Mouse (Mus musculus): Measurements from ENCODE around the gene Cpne6. TPM values are rescaled to one million over a fixed set of nuclear protein-coding genes. Genes with fewer than 3 reads are reported as not detected.

Gene Cpne6
- polyA plus RNA-seq, 1 experiment from 2014 or later: 1.7 TPM

- H3K9me3 ChIP-seq (ENCODE audit: control insufficient read depth, low read length): no peaks in the 10 kb centered on the region
- H3K4me1 ChIP-seq (ENCODE audit: control insufficient read depth, insufficient read depth, low read length): no peaks in the 10 kb centered on the region
- no peak overlapping the region for H3K9ac ChIP-seq (ENCODE audit: low read length)
- H3K36me3 ChIP-seq (ENCODE audit: control insufficient read depth, insufficient read depth, low read length): no peaks in the 10 kb centered on the region
- ATAC-seq (ENCODE audit: insufficient read depth, low FRiP score, low TSS enrichment) (no peak), DNase-seq (ENCODE audit: low spot score) (no peak)
- H3K27me3 ChIP-seq (ENCODE audit: control insufficient read depth, insufficient read depth, low read length): no peaks in the 10 kb centered on the region
- no peak overlapping the region for H3K4me2 ChIP-seq (ENCODE audit: low read depth)
- no peak overlapping the region for H3K27ac ChIP-seq (ENCODE audit: low read depth, low read length)
- no peak overlapping the region for H3K4me3 ChIP-seq (ENCODE audit: low read depth, low read length)
Measured at GRCm38 (mm10) chr14:55554635-55555034, 44.4 kb downstream of the Cpne6 start.

GRCm38 (mm10) chr14:55555788-55556187, 45.5 kb downstream of the Cpne6 start:
- Histone ChIP-seq H3K27ac (ENCODE audit: low read depth, low read length) (no peak overlapping the region), H3K27me3 (ENCODE audit: control insufficient read depth, insufficient read depth, low read length) (no peaks in the 10 kb centered on the region), H3K4me1 (ENCODE audit: control insufficient read depth, insufficient read depth, low read length) (no peaks in the 10 kb centered on the region), H3K9ac (ENCODE audit: low read length) (no peak overlapping the region), H3K4me3 (ENCODE audit: low read depth, low read length) (no peak overlapping the region), H3K36me3 (ENCODE audit: control insufficient read depth, insufficient read depth, low read length) (no peaks in the 10 kb centered on the region), H3K4me2 (ENCODE audit: low read depth) (no peak overlapping the region), H3K9me3 (ENCODE audit: control insufficient read depth, low read length) (no peaks in the 10 kb centered on the region)
- 82% methylated on average over 3 of the region's 3 CpGs for WGBS
- DNase-seq (ENCODE audit: low spot score) (no peak), ATAC-seq (ENCODE audit: insufficient read depth, low FRiP score, low TSS enrichment) (no peak)

DNA sequence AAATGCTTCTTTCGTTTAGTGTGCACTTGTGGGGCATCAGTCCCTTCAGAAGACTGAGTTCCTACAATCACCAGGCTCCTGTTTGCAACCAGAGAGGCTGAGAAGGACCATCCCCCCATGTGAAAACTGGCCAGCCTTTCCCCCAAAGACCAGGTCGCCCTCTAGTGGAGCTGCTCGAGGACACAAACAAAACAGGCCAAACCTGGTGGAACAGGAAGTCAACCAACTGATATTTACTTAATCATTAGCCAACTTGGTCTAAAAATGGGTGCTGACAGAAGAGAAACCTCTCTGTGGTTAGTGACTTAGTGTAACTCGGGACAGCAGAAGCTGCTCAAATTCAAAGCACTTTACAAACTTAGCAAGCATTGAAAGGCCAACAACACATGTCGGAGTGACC, 46.8 kb downstream of the Cpne6 start:
- Histone ChIP-seq H3K4me2 (ENCODE audit: low read depth) (no peak overlapping the region), H3K9me3 (ENCODE audit: control insufficient read depth, low read length) (no peaks in the 10 kb centered on the region), H3K4me3 (ENCODE audit: low read depth, low read length) (no peak overlapping the region), H3K36me3 (ENCODE audit: control insufficient read depth, insufficient read depth, low read length) (no peaks in the 10 kb centered on the region), H3K9ac (ENCODE audit: low read length) (no peak overlapping the region), H3K27me3 (ENCODE audit: control insufficient read depth, insufficient read depth, low read length) (no peaks in the 10 kb centered on the region), H3K4me1 (ENCODE audit: control insufficient read depth, insufficient read depth, low read length) (peaks cover 5% of the 10 kb centered on the region; the same call in 1 of the 2 replicates), H3K27ac (ENCODE audit: low read depth, low read length) (no peak overlapping the region)
- ATAC-seq (ENCODE audit: insufficient read depth, low FRiP score, low TSS enrichment) (no peak), DNase-seq (ENCODE audit: low spot score) (peak; percentile 61)
- WGBS: 26% methylated on average over 5 of the region's 5 CpGs

GRCm38 (mm10) chr14:55557587-55557986, 47.3 kb downstream of the Cpne6 start:
- no peak overlapping the region for H3K4me2 ChIP-seq (ENCODE audit: low read depth)
- no peaks in the 10 kb centered on the region for H3K36me3 ChIP-seq (ENCODE audit: control insufficient read depth, insufficient read depth, low read length)
- 93% methylated on average over 3 of the region's 3 CpGs for WGBS
- no peak overlapping the region for H3K4me3 ChIP-seq (ENCODE audit: low read depth, low read length)
- ATAC-seq (ENCODE audit: insufficient read depth, low FRiP score, low TSS enrichment) (no peak), DNase-seq (ENCODE audit: low spot score) (no peak)
- no peak overlapping the region for H3K27ac ChIP-seq (ENCODE audit: low read depth, low read length)
- no peaks in the 10 kb centered on the region for H3K27me3 ChIP-seq (ENCODE audit: control insufficient read depth, insufficient read depth, low read length)
- no peak overlapping the region for H3K9ac ChIP-seq (ENCODE audit: low read length)
- H3K9me3 ChIP-seq (ENCODE audit: control insufficient read depth, low read length): no peaks in the 10 kb centered on the region
- H3K4me1 ChIP-seq (ENCODE audit: control insufficient read depth, insufficient read depth, low read length): peaks cover 5% of the 10 kb centered on the region; the same call in 1 of the 2 replicates

GRCm38 (mm10) chr14:55558740-55559448, 48.6 kb downstream of the Cpne6 start:
- Histone ChIP-seq H3K9ac (ENCODE audit: low read length) (no peak overlapping the region), H3K4me2 (ENCODE audit: low read depth) (peak overlapping the region; percentile 47), H3K27me3 (ENCODE audit: control insufficient read depth, insufficient read depth, low read length) (no peaks in the 10 kb centered on the region), H3K27ac (ENCODE audit: low read depth, low read length) (no peak overlapping the region), H3K4me1 (ENCODE audit: control insufficient read depth, insufficient read depth, low read length) (peaks cover 5% of the 10 kb centered on the region; the same call in 1 of the 2 replicates), H3K4me3 (ENCODE audit: low read depth, low read length) (peak overlapping the region; percentile 42; the same call in 1 of the 2 replicates), H3K9me3 (ENCODE audit: control insufficient read depth, low read length) (no peaks in the 10 kb centered on the region), H3K36me3 (ENCODE audit: control insufficient read depth, insufficient read depth, low read length) (no peaks in the 10 kb centered on the region)
- DNase-seq (ENCODE audit: low spot score): no peak
- ATAC-seq (ENCODE audit: insufficient read depth, low FRiP score, low TSS enrichment): no peak
- 59% methylated on average over 6 of the region's 6 CpGs for WGBS

DNA sequence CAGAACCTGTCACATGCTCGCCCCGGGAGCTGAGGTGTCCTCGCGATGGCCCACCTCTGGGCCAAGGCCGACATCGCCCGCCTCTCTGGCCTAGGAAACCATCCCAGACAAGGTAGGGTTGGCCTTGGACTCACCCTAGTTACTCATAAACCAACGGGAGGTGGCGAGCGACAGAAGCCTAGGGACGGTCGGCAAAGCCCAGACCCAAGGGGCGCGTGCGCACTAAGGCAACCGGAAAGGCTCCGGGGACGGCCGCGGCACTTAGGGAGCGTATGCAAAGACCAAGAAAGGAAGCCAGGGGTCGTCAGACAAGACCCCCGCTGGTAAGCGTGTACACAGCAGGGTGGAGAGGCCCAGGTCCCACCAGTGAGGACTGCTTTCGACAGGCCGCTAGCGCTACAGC, 49.6 kb downstream of the Cpne6 start, which contains the start of gene Dcaf11:
Gene Dcaf11 (plus strand): TSS at position 208 of the 403 bp plus-strand sequence.
- Histone ChIP-seq H3K9me3 (ENCODE audit: control insufficient read depth, low read length) (no peaks in the 10 kb centered on the region), H3K4me2 (ENCODE audit: low read depth) (peak within 1 kb of the TSS; percentile 84), H3K27me3 (ENCODE audit: control insufficient read depth, insufficient read depth, low read length) (no peaks in the 10 kb centered on the region), H3K36me3 (ENCODE audit: control insufficient read depth, insufficient read depth, low read length) (peaks cover under 1% of the 10 kb centered on the region; the same call in 1 of the 2 replicates), H3K9ac (ENCODE audit: low read length) (peak within 1 kb of the TSS; percentile 55), H3K4me3 (ENCODE audit: low read depth, low read length) (peak within 1 kb of the TSS; percentile 42), H3K4me1 (ENCODE audit: control insufficient read depth, insufficient read depth, low read length) (peaks cover 5% of the 10 kb centered on the region; the same call in 1 of the 2 replicates), H3K27ac (ENCODE audit: low read depth, low read length) (peak within 1 kb of the TSS; percentile 89)
- WGBS: under 1% methylated on average over 27 of the region's 27 CpGs
- DNase-seq (ENCODE audit: low spot score) (peak; percentile 94), ATAC-seq (ENCODE audit: insufficient read depth, low FRiP score, low TSS enrichment) (peak; percentile 84)

DNA sequence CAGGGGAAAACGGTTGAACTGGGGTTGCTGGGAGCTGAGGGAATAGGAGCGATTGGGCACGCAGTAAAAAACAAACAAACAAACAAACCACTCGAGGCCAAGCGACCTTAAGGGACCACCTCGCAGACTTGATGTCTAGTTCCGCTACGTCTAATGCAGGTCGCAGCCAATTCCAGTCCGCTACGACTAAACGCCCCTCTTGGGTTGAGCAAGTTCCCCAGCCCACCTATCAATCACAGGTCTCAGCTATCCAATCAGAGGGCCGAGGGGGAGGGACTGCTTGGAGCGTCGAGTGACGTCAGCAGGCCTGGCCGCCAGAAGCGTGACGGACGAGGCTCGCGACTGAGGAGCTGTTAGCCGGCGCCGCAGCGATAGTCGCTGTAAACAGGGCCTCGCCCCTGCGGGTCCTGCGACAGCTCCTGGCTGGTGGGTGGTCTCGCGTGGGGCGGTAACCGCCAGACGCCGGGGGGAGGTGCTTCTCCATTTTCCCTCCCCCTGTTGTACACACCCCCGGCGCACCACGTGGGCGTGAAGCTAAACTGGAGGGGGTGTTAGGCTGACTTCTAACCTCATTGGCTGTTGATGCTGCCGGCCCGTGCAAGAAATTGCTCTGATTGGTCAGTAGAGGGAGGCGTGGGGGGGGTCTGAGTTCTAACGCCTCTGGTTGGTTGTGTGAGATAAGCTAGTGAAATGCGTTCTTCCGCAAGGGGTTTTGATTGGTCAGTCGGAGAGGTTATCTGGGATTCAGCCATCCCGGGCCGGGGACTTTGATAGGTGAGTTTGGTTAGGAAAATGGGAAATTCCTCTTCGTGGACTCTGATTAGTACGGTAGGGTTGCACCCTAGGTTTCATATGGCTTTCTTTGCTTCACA, 50.2 kb downstream of the Cpne6 start, which contains the start of gene A730061H03Rik:
Gene A730061H03Rik (minus strand): TSS at position 205 of the 872 bp plus-strand sequence.
- H3K27ac ChIP-seq (ENCODE audit: low read depth, low read length): peak within 1 kb of the TSS; percentile 89
- peak within 1 kb of the TSS; percentile 58 for H3K9ac ChIP-seq (ENCODE audit: low read length)
- peaks cover 5% of the 10 kb centered on the region; the same call in 1 of the 2 replicates for H3K4me1 ChIP-seq (ENCODE audit: control insufficient read depth, insufficient read depth, low read length)
- no peaks in the 10 kb centered on the region for H3K27me3 ChIP-seq (ENCODE audit: control insufficient read depth, insufficient read depth, low read length)
- DNase-seq (ENCODE audit: low spot score) (peak; percentile 97), ATAC-seq (ENCODE audit: insufficient read depth, low FRiP score, low TSS enrichment) (peak; percentile 96)
- peaks cover 3% of the 10 kb centered on the region; the same call in 1 of the 2 replicates for H3K36me3 ChIP-seq (ENCODE audit: control insufficient read depth, insufficient read depth, low read length)
- H3K4me3 ChIP-seq (ENCODE audit: low read depth, low read length): peak within 1 kb of the TSS; percentile 42
- under 1% methylated on average over 51 of the region's 51 CpGs for WGBS
- no peaks in the 10 kb centered on the region for H3K9me3 ChIP-seq (ENCODE audit: control insufficient read depth, low read length)
- H3K4me2 ChIP-seq (ENCODE audit: low read depth): peak within 1 kb of the TSS; percentile 84

- 87% methylated on average over 10 of the region's 10 CpGs for WGBS
- H3K4me1 ChIP-seq (ENCODE audit: control insufficient read depth, insufficient read depth, low read length): peaks cover 5% of the 10 kb centered on the region; the same call in 1 of the 2 replicates
- H3K36me3 ChIP-seq (ENCODE audit: control insufficient read depth, insufficient read depth, low read length): peaks cover 3% of the 10 kb centered on the region; the same call in 1 of the 2 replicates
- no peaks in the 10 kb centered on the region for H3K27me3 ChIP-seq (ENCODE audit: control insufficient read depth, insufficient read depth, low read length)
- H3K27ac ChIP-seq (ENCODE audit: low read depth, low read length): no peak overlapping the region
- ATAC-seq (ENCODE audit: insufficient read depth, low FRiP score, low TSS enrichment): no peak
- H3K4me2 ChIP-seq (ENCODE audit: low read depth): no peak overlapping the region
- DNase-seq (ENCODE audit: low spot score): no peak
- no peak overlapping the region for H3K9ac ChIP-seq (ENCODE audit: low read length)
- H3K4me3 ChIP-seq (ENCODE audit: low read depth, low read length): no peak overlapping the region
- H3K9me3 ChIP-seq (ENCODE audit: control insufficient read depth, low read length): no peaks in the 10 kb centered on the region
Measured at GRCm38 (mm10) chr14:55561860-55562259, 51.6 kb downstream of the Cpne6 start.
